ENCODE assay signal across 28 mouse cellular contexts in genomic region chr8:12638446-12638845, GRCm38 (mm10).
"Had no signal": no experiment of that assay in that cellular context is flagged by ENCODE, and none has a peak within 500 bp of the region (broad histone marks: within the 10 kb centered on the region; RNA-seq: fewer than 3 reads in every experiment).

No protein-coding gene starts in this region.

- H3K4me3 ChIP-seq: gastrocnemius, adult 2 months; heart, adult 2 months; heart, embryonic 13.5 days; heart, embryonic 15.5 days; hindbrain, embryonic 13.5 days; hindbrain, embryonic 15.5 days; kidney, embryonic 15.5 days; layer of hippocampus, adult 2 months; left cerebral cortex, adult 2 months; limb, embryonic 10.5 days; limb, embryonic 12.5 days; liver, embryonic 13.5 days; liver, embryonic 15.5 days had no signal

- DNase-seq: gastrocnemius, adult 2 months; gastrocnemius, postnatal 10 days; gastrocnemius, postnatal 25 days; heart, adult 2 months; heart, postnatal 14 days; heart, postnatal 36 days; kidney, adult 11 months; kidney, adult 2 months; kidney, adult 9 months; kidney, postnatal 14 days; kidney, postnatal 36 days; liver; liver, embryonic 13.5 days had no signal

- H3K9ac ChIP-seq: heart, embryonic 13.5 days; heart, embryonic 15.5 days; hindbrain, embryonic 13.5 days; hindbrain, embryonic 15.5 days; kidney, embryonic 15.5 days; limb, embryonic 12.5 days; liver, embryonic 13.5 days; liver, embryonic 15.5 days had no signal

- H3K4me2 ChIP-seq: heart, embryonic 11.5 days; heart, embryonic 13.5 days; heart, embryonic 15.5 days; hindbrain, embryonic 13.5 days; hindbrain, embryonic 15.5 days; kidney, embryonic 15.5 days; limb, embryonic 12.5 days; liver, embryonic 11.5 days; liver, embryonic 13.5 days; liver, embryonic 15.5 days had no signal

- H3K27ac ChIP-seq: gastrocnemius, adult 2 months; heart, adult 2 months; heart, embryonic 13.5 days; heart, embryonic 15.5 days; hindbrain, embryonic 13.5 days; hindbrain, embryonic 15.5 days; hindbrain, postnatal 0 days; kidney, embryonic 15.5 days; kidney, postnatal 0 days; layer of hippocampus, adult 2 months; left cerebral cortex, adult 2 months; limb, embryonic 10.5 days; limb, embryonic 12.5 days; liver, embryonic 13.5 days; liver, embryonic 15.5 days had no signal

- H3K27me3 ChIP-seq: heart, embryonic 13.5 days; heart, embryonic 15.5 days; hindbrain, embryonic 13.5 days; hindbrain, embryonic 15.5 days; kidney, embryonic 15.5 days; limb, embryonic 12.5 days; liver, embryonic 13.5 days; liver, embryonic 15.5 days had no signal

- ATAC-seq: hindbrain, postnatal 0 days; intestine, embryonic 16.5 days had no signal

- H3K9me3 ChIP-seq: heart, embryonic 13.5 days; heart, embryonic 15.5 days; hindbrain, embryonic 13.5 days; hindbrain, embryonic 15.5 days; kidney, embryonic 15.5 days; limb, embryonic 10.5 days; limb, embryonic 12.5 days; liver, embryonic 13.5 days; liver, embryonic 15.5 days had no signal

- H3K4me1 ChIP-seq: heart, embryonic 13.5 days; heart, embryonic 15.5 days; hindbrain, embryonic 13.5 days; hindbrain, embryonic 15.5 days; kidney, embryonic 15.5 days; limb, embryonic 10.5 days; limb, embryonic 12.5 days; liver, embryonic 13.5 days; liver, embryonic 15.5 days had no signal
